Mouse (Mus musculus) limb, embryonic 14.5 days (tissue): ENCODE measurements around the gene Zfp646. TPM values are rescaled to one million over a fixed set of nuclear protein-coding genes. Genes with fewer than 3 reads are reported as not detected.
A peak's percentile ranks its signal among the peaks of the same experiment; 100 is the strongest.

Experiments
- ATAC-seq: fragments of 200-750 bp; cut with Nextera tagmentation; 2 replicates; pipeline ENCODE4 v1.8.0; 2017; ENCODE audit warnings: low read depth, moderate number of reproducible peaks, moderate TSS enrichment; ENCODE audit not compliant: low FRiP score
- DNase-seq: peaks from one replicate; pipeline ENCODE4 v3.0.0-alpha.2; 2015; ENCODE audit warnings: low spot score
- H3K27ac ChIP-seq: fragments of 300-500 bp; sonication (generic); replicated peaks from 2 replicates; pipeline ENCODE4 v1.5.1; 2014; ENCODE audit warnings: low read depth, mild to moderate bottlenecking, low read length, moderate library complexity, mixed read lengths
- H3K27me3 ChIP-seq: fragments of 300-500 bp; sonication (generic); 2 replicates; pipeline ENCODE4 v1.6.1; 2014; ENCODE audit warnings: low read length, mixed read lengths; ENCODE audit not compliant: control insufficient read depth, insufficient read depth
- H3K36me3 ChIP-seq: fragments of 300-500 bp; sonication (generic); 2 replicates; pipeline ENCODE4 v1.6.1; 2014; ENCODE audit warnings: mild to moderate bottlenecking, low read length, moderate library complexity, mixed read lengths; ENCODE audit not compliant: control insufficient read depth, insufficient read depth
- H3K4me1 ChIP-seq: fragments of 300-500 bp; sonication (generic); 2 replicates; pipeline ENCODE4 v1.6.1; 2014; ENCODE audit warnings: antibody characterized with exemption, low read length, mixed read lengths; ENCODE audit not compliant: control insufficient read depth, insufficient read depth
- H3K4me2 ChIP-seq: fragments of 300-500 bp; sonication (generic); replicated peaks from 2 replicates; pipeline ENCODE4 v1.6.1; 2014; ENCODE audit warnings: low read depth, mild to moderate bottlenecking, low read length, moderate library complexity; ENCODE audit not compliant: severe bottlenecking
- H3K4me3 ChIP-seq: fragments of 300-500 bp; sonication (generic); replicated peaks from 2 replicates; pipeline ENCODE4 v1.5.1; 2014; ENCODE audit warnings: low read length
- H3K9ac ChIP-seq: fragments of 300-500 bp; sonication (generic); 2 replicates; pipeline ENCODE4 v1.6.1; 2014; ENCODE audit warnings: mild to moderate bottlenecking, low read depth, low read length, moderate library complexity; ENCODE audit not compliant: severe bottlenecking
- H3K9me3 ChIP-seq: fragments of 300-500 bp; sonication (generic); 2 replicates; pipeline ENCODE4 v1.6.1; 2016; ENCODE audit warnings: low read length; ENCODE audit not compliant: control insufficient read depth
- POLR2A ChIP-seq: fragments of 200-500 bp; IDR thresholded peaks from 2 replicates; pipeline ENCODE4 v1.8.0; 2012; ENCODE audit warnings: inconsistent platforms, mild to moderate bottlenecking, moderate library complexity, borderline replicate concordance; ENCODE audit not compliant: insufficient read depth, insufficient read length; ENCODE audit errors: extremely low read depth
- WGBS: fragments of 180-500 bp; shearing (Covaris S2); extraction: QIAGEN DNeasy Blood & Tissue Kit; methylation state at CpG from one replicate; pipeline ENCODE4 v1.1.7; 2014; 5-methylcytosine and 5-hydroxymethylcytosine counted together
- polyA plus RNA-seq, 2 experiments: library from polyadenylated mRNA; depleted of rRNA in 1 of 2; stranded (reverse) in 1 of 2; unstranded in 1 of 2; fragments of >200 nt; fragmentation: Nextera tagmentation in 1 of 2; extraction: Ambion mirVana in 1 of 2; gene quantifications; 2 replicates each; pipeline versions ENCODE4 v1.2.1 to v1.2.3; 2012 to 2014

Zfp646 gene
- polyA plus RNA-seq, 2 experiments, result 12.4 to 19.1 TPM

GRCm38 (mm10) chr7:127875627-127876001, 407 bp upstream of the Zfp646 start:
- peak overlapping the region; percentile 99 for H3K27ac ChIP-seq
- H3K36me3 ChIP-seq, result peaks cover 30% of the 10 kb centered on the region
- peak overlapping the region; percentile 97 for H3K9ac ChIP-seq
- ATAC-seq (peak; percentile 92), DNase-seq (peak; percentile 95)
- peak overlapping the region; percentile 94 for H3K4me3 ChIP-seq
- H3K9me3 ChIP-seq, result no peaks in the 10 kb centered on the region
- H3K4me1 ChIP-seq, result peaks cover 14% of the 10 kb centered on the region
- under 1% methylated on average over 29 of the region's 43 CpGs for WGBS
- 0 out of 2 replicates have a peak, but pooled peaks have one; percentile 14 for TF ChIP-seq POLR2A
- peak overlapping the region; percentile 74 for H3K4me2 ChIP-seq
- no peaks in the 10 kb centered on the region for H3K27me3 ChIP-seq

GRCm38 (mm10) chr7:127876467-127877348, 687 bp downstream of the Zfp646 start, which contains the start of gene Zfp668:
Gene Zfp668 (minus strand): TSS chr7:127876828.
- H3K27ac ChIP-seq, result peak within 1 kb of the TSS; percentile 99
- under 1% methylated on average over 60 of the region's 60 CpGs for WGBS
- H3K4me1 ChIP-seq, result peaks cover 14% of the 10 kb centered on the region
- H3K9me3 ChIP-seq, result no peaks in the 10 kb centered on the region
- H3K4me3 ChIP-seq, result peak within 1 kb of the TSS; percentile 94
- peak; percentile 58 for ATAC-seq
- H3K36me3 ChIP-seq, result peaks cover 39% of the 10 kb centered on the region
- no peaks in the 10 kb centered on the region for H3K27me3 ChIP-seq
- peak; percentile 97 for DNase-seq
- peak within 1 kb of the TSS; percentile 97 for H3K9ac ChIP-seq
- peak; percentile 40; the same call in 1 of the 2 replicates for TF ChIP-seq POLR2A
- peak within 1 kb of the TSS; percentile 74 for H3K4me2 ChIP-seq

- Histone ChIP-seq H3K4me1 (peaks cover 10% of the 10 kb centered on the region), H3K9me3 (no peaks in the 10 kb centered on the region), H3K4me2 (no peak overlapping the region), H3K4me3 (no peak overlapping the region), H3K36me3 (peaks cover 61% of the 10 kb centered on the region), H3K27ac (no peak overlapping the region), H3K27me3 (no peaks in the 10 kb centered on the region), H3K9ac (no peak overlapping the region)
- WGBS, result 97% methylated on average over 9 of the region's 9 CpGs
- TF ChIP-seq POLR2A, result no peak
- no peak for DNase-seq
- ATAC-seq, result no peak
Measured at GRCm38 (mm10) chr7:127879301-127879700, 3.3 kb downstream of the Zfp646 start.

GRCm38 (mm10) chr7:127880431-127880830, 4.4 kb downstream of the Zfp646 start:
- no peak overlapping the region for H3K4me2 ChIP-seq
- DNase-seq (no peak), ATAC-seq (no peak)
- H3K4me1 ChIP-seq, result peaks cover 6% of the 10 kb centered on the region
- H3K27me3 ChIP-seq, result no peaks in the 10 kb centered on the region
- H3K4me3 ChIP-seq, result no peak overlapping the region
- H3K27ac ChIP-seq, result no peak overlapping the region
- H3K9ac ChIP-seq, result no peak overlapping the region
- WGBS, result 88% methylated on average over 12 of the region's 12 CpGs
- H3K36me3 ChIP-seq, result peaks cover 72% of the 10 kb centered on the region
- TF ChIP-seq POLR2A, result no peak
- no peaks in the 10 kb centered on the region for H3K9me3 ChIP-seq

- no peak overlapping the region for H3K4me3 ChIP-seq
- no peaks in the 10 kb centered on the region for H3K4me1 ChIP-seq
- H3K4me2 ChIP-seq, result no peak overlapping the region
- ATAC-seq, result no peak
- no peak overlapping the region for H3K27ac ChIP-seq
- WGBS, result 46% methylated on average over 6 of the region's 6 CpGs
- H3K9ac ChIP-seq, result no peak overlapping the region
- H3K36me3 ChIP-seq, result peaks cover 91% of the 10 kb centered on the region
- TF ChIP-seq POLR2A, result no peak
- no peak for DNase-seq
- H3K27me3 ChIP-seq, result no peaks in the 10 kb centered on the region
- H3K9me3 ChIP-seq, result no peaks in the 10 kb centered on the region
Measured at GRCm38 (mm10) chr7:127885951-127886350, 9.9 kb downstream of the Zfp646 start.
